Mouse (Mus musculus) erythroblast, adult 5-6 weeks (primary cell): Measurements from ENCODE around the gene Akr1c20. TPM values are rescaled to one million over a fixed set of nuclear protein-coding genes. Genes with fewer than 3 reads are reported as not detected.

Source experiments
- ATAC-seq: replicated peaks from 2 replicates; pipeline ENCODE4 v1.8.0; 2016; ENCODE audit warnings: moderate number of reproducible peaks, mild to moderate bottlenecking, moderate TSS enrichment, inconsistent platforms; ENCODE audit not compliant: poor library complexity, low FRiP score, severe bottlenecking
- total RNA-seq, 2 experiments: library from RNA; stranded (forward) in 1 of 2; stranded (reverse) in 1 of 2; fragments of 150-400 nt in 1 of 2; fragments of 200-764, 138-1000 nt in 1 of 2; gene quantifications; 2 replicates each; pipeline versions ENCODE4 v1.2.3 to v1.2.4; 2015 to 2017; ENCODE audit warnings: low replicate concordance in 2 of 2

The Akr1c20 gene
- not detected in 2 replicates for total RNA-seq (2015; ENCODE audit: low replicate concordance)
- total RNA-seq (2017; ENCODE audit: low replicate concordance), result not detected in 2 replicates

GRCm38 (mm10) chr13:4523201-4523838, at the start of gene Akr1c20:
Akr1c20 (minus strand) TSS chr13:4523345.
- no peak for ATAC-seq

- no peak for ATAC-seq
Measured at GRCm38 (mm10) chr13:4565996-4566395, 42.9 kb upstream of the Akr1c20 start.

GRCm38 (mm10) chr13:4560500-4560899, 37.4 kb upstream of the Akr1c20 start:
- no peak for ATAC-seq

- ATAC-seq, result no peak
Measured at GRCm38 (mm10) chr13:4559143-4559542, 36.0 kb upstream of the Akr1c20 start.

- ATAC-seq, result no peak
Measured at GRCm38 (mm10) chr13:4514811-4515210, 8.3 kb downstream of the Akr1c20 start.

GRCm38 (mm10) chr13:4467896-4468295, 55.2 kb downstream of the Akr1c20 start:
- ATAC-seq, result no peak

- no peak for ATAC-seq
Measured at GRCm38 (mm10) chr13:4465641-4466040, 57.5 kb downstream of the Akr1c20 start.

Other genes with a start within 250 kb of the Akr1c20 start
- gene Akr1c12, start 243.9 kb downstream of the Akr1c20 start, total RNA-seq (2015; ENCODE audit: low replicate concordance), result 1.2 TPM in 1 of 2 replicates, not detected in the other
- gene Akr1c12, start 243.9 kb downstream of the Akr1c20 start, total RNA-seq (2017; ENCODE audit: low replicate concordance), result not detected in 2 replicates
- gene Akr1c6, start 89.0 kb downstream of the Akr1c20 start, total RNA-seq (2015; ENCODE audit: low replicate concordance), result not detected in 2 replicates
- not detected in 2 replicates for gene Akr1c6, start 89.0 kb downstream of the Akr1c20 start, total RNA-seq (2017; ENCODE audit: low replicate concordance)
- not detected in 2 replicates for gene Akr1c21, start 50.7 kb upstream of the Akr1c20 start, total RNA-seq (2015; ENCODE audit: low replicate concordance)
- gene Akr1c21, start 50.7 kb upstream of the Akr1c20 start, total RNA-seq (2017; ENCODE audit: low replicate concordance), result not detected in 2 replicates
- gene Akr1e1, start 85.8 kb upstream of the Akr1c20 start, total RNA-seq (2015; ENCODE audit: low replicate concordance), result 1.2 and 5.9 TPM in 2 replicates
- gene Akr1e1, start 85.8 kb upstream of the Akr1c20 start, total RNA-seq (2017; ENCODE audit: low replicate concordance), result 1.8 and 2.4 TPM in 2 replicates